Mouse (Mus musculus) forebrain, embryonic 13.5 days (tissue): ENCODE results near the gene Il2rb. TPM values are rescaled to one million over a fixed set of nuclear protein-coding genes. Genes with fewer than 3 reads are reported as not detected.
A peak's percentile ranks its signal among the peaks of the same experiment; 100 is the strongest.

Experiments used
- ATAC-seq: fragments of 200-750 bp; cut with Nextera tagmentation; 2 replicates; pipeline ENCODE4 v1.8.0; 2017
- H3K27ac ChIP-seq: fragments of 300-500 bp; sonication (generic); 2 replicates; pipeline ENCODE4 v1.5.1; 2015; ENCODE audit warnings: inconsistent platforms, mild to moderate bottlenecking, moderate library complexity
- H3K27me3 ChIP-seq: fragments of 300-500 bp; sonication (generic); 2 replicates; pipeline ENCODE4 v1.6.1; 2015; ENCODE audit warnings: mild to moderate bottlenecking, inconsistent platforms
- H3K36me3 ChIP-seq: fragments of 300-500 bp; sonication (generic); 2 replicates; pipeline ENCODE4 v1.6.1; 2015; ENCODE audit warnings: mild to moderate bottlenecking, inconsistent platforms; ENCODE audit not compliant: poor library complexity, severe bottlenecking
- H3K4me1 ChIP-seq: fragments of 300-500 bp; sonication (generic); 2 replicates; pipeline ENCODE4 v1.6.1; 2015; ENCODE audit warnings: inconsistent platforms
- H3K4me2 ChIP-seq: fragments of 300-500 bp; sonication (generic); 2 replicates; pipeline ENCODE4 v1.6.1; 2015; ENCODE audit warnings: inconsistent platforms, mild to moderate bottlenecking, moderate library complexity
- H3K4me3 ChIP-seq: fragments of 300-500 bp; sonication (generic); 2 replicates; pipeline ENCODE4 v1.5.1; 2015; ENCODE audit warnings: mild to moderate bottlenecking, inconsistent platforms
- H3K9ac ChIP-seq: fragments of 300-500 bp; sonication (generic); 2 replicates; pipeline ENCODE4 v1.6.1; 2015; ENCODE audit warnings: mild to moderate bottlenecking, inconsistent platforms
- H3K9me3 ChIP-seq: fragments of 300-500 bp; sonication (generic); replicated peaks from 2 replicates; pipeline ENCODE4 v1.6.1; 2016; ENCODE audit warnings: inconsistent platforms
- WGBS: fragments of 180-500 bp; shearing (Covaris S2); methylation state at CpG from one replicate; pipeline ENCODE4 v1.1.7; 2015; 5-methylcytosine and 5-hydroxymethylcytosine counted together
- polyA plus RNA-seq: library from polyadenylated mRNA; unstranded; fragments of >200 nt; fragmentation: Nextera tagmentation; extraction: Ambion mirVana; gene quantifications from 2 replicates; pipeline ENCODE4 v1.2.1, GENCODE M21; 2015

The Il2rb gene
- polyA plus RNA-seq, 1 experiment from 2014 or later = not detected

DNA sequence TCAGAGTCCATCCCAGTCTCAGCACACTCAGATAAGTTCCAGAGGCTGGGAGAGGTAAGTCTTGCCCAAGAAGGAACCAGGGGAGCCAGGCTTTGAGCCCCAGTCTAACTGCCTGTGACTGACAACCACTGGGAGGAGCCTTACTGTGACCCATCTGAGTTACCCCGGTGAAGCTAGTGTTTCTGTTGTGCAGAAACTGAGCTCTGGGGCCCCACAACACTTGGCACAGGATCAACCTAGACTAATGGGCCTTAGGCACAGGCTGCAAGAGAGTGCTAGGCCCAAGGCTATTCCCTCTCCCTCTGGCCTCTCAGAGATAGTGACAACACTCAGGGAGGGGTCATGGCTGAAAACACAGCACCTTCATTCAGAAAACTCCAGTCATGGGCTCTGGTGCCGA is 43.9 kb downstream of the Il2rb start:
- Histone ChIP-seq H3K4me3 (no peak overlapping the region), H3K4me1 (peaks cover 4% of the 10 kb centered on the region; the same call in 1 of the 2 replicates), H3K27ac (no peak overlapping the region), H3K27me3 (no peaks in the 10 kb centered on the region), H3K9me3 (no peaks in the 10 kb centered on the region), H3K9ac (no peak overlapping the region), H3K36me3 (no peaks in the 10 kb centered on the region), H3K4me2 (no peak overlapping the region)
- ATAC-seq = no peak
- WGBS = 67% methylated on average over 2 of the region's 2 CpGs

- no peaks in the 10 kb centered on the region for H3K36me3 ChIP-seq
- H3K9me3 ChIP-seq = no peaks in the 10 kb centered on the region
- H3K4me3 ChIP-seq = no peak overlapping the region
- no peak for ATAC-seq
- H3K4me2 ChIP-seq = no peak overlapping the region
- no peak overlapping the region for H3K9ac ChIP-seq
- H3K27me3 ChIP-seq = no peaks in the 10 kb centered on the region
- no peak overlapping the region for H3K27ac ChIP-seq
- 93% methylated on average over 6 of the region's 6 CpGs for WGBS
- H3K4me1 ChIP-seq = peaks cover 4% of the 10 kb centered on the region; the same call in 1 of the 2 replicates
These were observed 44.7 kb downstream of the Il2rb start for GRCm38 (mm10) chr15:78450419-78450768.

- Histone ChIP-seq H3K27me3 (no peaks in the 10 kb centered on the region), H3K36me3 (no peaks in the 10 kb centered on the region), H3K9me3 (no peaks in the 10 kb centered on the region), H3K4me2 (no peak overlapping the region), H3K4me3 (no peak overlapping the region), H3K27ac (no peak overlapping the region), H3K9ac (no peak overlapping the region), H3K4me1 (0 out of 2 replicates have a peak, but pooled peaks cover 4% of the 10 kb centered on the region)
- 39% methylated on average over 7 of the region's 7 CpGs for WGBS
- no peak for ATAC-seq
These were observed 45.2 kb downstream of the Il2rb start for GRCm38 (mm10) chr15:78449694-78450418.

DNA sequence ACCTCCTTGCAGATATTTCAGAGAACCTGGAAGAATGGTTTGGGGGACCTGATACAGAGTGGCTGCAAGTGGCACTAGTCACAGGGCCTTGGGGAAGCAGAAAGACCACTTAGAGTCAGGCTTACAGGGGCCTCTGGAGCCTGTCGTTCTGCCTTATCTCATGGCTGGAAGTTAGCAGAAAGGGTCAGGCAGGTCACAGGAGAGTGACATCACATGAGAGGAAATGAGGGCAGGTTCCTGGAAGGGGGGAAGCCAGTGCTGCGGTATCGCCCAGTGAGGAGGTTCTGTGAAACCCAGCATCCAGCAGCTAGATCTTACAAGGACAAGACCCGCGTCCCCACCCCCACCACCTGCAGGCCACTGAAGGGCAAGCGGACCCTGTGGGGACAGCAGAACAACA is 45.9 kb downstream of the Il2rb start:
- Histone ChIP-seq H3K9ac (no peak overlapping the region), H3K4me1 (0 out of 2 replicates have a peak, but pooled peaks cover 4% of the 10 kb centered on the region), H3K36me3 (no peaks in the 10 kb centered on the region), H3K27me3 (no peaks in the 10 kb centered on the region), H3K27ac (no peak overlapping the region), H3K4me3 (no peak overlapping the region), H3K4me2 (no peak overlapping the region), H3K9me3 (no peaks in the 10 kb centered on the region)
- 72% methylated on average over 6 of the region's 6 CpGs for WGBS
- ATAC-seq = no peak

DNA sequence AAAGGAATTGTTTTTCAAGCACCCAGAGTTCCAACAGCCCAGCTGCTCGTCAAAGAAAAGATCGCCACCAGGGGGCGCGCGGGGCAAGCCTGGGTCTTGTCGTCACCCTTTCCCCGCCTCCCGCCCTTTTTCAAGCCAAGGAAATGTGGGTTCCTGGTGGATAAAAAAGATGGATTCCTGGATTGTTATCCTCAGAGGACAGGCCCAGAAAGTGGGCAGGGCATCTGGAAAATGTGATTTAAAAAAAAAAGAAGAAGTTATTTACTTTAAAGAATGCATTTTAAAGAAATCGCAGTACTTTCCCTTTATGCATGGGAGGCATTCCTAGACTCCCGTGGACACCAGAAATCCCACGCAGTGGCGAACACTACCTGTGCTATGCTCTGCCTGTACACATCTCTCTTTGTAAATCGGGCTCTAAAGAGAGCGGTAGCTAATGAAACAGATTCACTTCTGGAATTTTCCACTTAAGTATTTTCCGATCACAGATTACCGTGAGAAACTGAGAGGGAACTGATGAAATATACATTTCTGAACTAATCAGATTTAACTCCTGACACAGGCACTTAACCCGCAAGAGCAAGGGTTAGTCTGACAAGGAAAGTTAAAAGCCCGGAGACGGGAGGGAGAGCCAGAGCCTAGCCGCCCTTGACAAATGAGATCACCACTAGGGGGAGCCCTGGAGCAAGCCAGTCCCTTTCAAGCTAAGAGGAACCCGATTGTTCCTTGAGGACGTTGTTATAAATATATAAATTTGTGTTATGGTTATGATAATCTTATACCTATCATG is 47.1 kb downstream of the Il2rb start:
- H3K27ac ChIP-seq = peak overlapping the region; percentile 44
- peak overlapping the region; percentile 31 for H3K4me3 ChIP-seq
- peak overlapping the region; percentile 59 for H3K4me2 ChIP-seq
- H3K9me3 ChIP-seq = no peaks in the 10 kb centered on the region
- peak; percentile 69 for ATAC-seq
- H3K36me3 ChIP-seq = no peaks in the 10 kb centered on the region
- H3K27me3 ChIP-seq = no peaks in the 10 kb centered on the region
- peak overlapping the region; percentile 45 for H3K9ac ChIP-seq
- H3K4me1 ChIP-seq = 0 out of 2 replicates have a peak, but pooled peaks cover 4% of the 10 kb centered on the region
- WGBS = under 1% methylated on average over 22 of the region's 22 CpGs

DNA sequence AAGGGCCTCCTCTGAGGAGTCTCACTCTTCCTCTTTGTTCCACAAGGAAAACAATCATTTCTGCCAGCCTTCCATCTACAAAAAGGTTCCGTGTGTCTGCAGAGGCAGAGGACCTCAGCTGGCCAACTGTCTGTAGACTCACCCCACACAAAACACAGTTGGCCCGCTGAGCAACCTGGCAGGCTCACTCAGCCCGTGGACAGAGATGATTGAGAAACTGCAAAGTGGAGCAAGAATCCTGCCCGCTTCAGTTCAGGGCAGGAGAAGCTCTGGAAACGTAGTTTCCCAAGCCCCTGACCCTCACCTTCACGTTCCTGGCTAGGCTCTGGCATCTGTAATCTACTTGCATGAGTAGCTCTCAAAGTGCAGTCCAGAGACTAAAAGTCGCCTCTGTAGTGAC is 48.0 kb downstream of the Il2rb start:
- Histone ChIP-seq H3K4me3 (no peak overlapping the region), H3K27ac (no peak overlapping the region), H3K4me1 (0 out of 2 replicates have a peak, but pooled peaks cover 4% of the 10 kb centered on the region), H3K9me3 (no peaks in the 10 kb centered on the region), H3K9ac (peak overlapping the region; percentile 34; the same call in 1 of the 2 replicates), H3K27me3 (no peaks in the 10 kb centered on the region), H3K4me2 (no peak overlapping the region), H3K36me3 (no peaks in the 10 kb centered on the region)
- no peak for ATAC-seq
- 39% methylated on average over 7 of the region's 7 CpGs for WGBS

DNA sequence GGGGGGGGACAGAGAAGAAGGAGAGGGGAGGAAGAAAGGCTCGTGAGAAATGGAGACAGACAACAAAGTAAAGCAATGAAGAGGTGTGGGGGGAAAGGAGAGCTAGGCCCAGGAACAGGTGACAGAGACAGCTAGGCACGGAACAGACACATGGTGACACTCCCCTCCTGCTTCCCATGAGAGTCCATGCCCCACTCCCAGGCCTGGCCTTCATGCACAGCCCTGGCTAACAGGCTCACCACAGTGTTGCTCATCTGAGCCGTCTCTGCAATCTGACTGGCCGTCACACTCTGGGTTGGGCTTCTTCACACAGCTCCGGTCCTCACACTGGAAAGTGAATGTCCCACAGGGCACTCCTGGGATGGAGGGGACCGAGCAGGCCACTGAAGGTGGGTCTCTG is 51.2 kb downstream of the Il2rb start:
- Histone ChIP-seq H3K4me1 (peaks cover 18% of the 10 kb centered on the region; the same call in 1 of the 2 replicates), H3K36me3 (0 out of 2 replicates have a peak, but pooled peaks cover 1% of the 10 kb centered on the region), H3K9ac (no peak overlapping the region; the same call in 1 of the 2 replicates), H3K9me3 (no peaks in the 10 kb centered on the region), H3K27me3 (no peaks in the 10 kb centered on the region), H3K4me2 (no peak overlapping the region), H3K27ac (no peak overlapping the region), H3K4me3 (no peak overlapping the region)
- no peak for ATAC-seq
- WGBS = 65% methylated on average over 6 of the region's 6 CpGs

GRCm38 (mm10) chr15:78442231-78442630 is 52.8 kb downstream of the Il2rb start:
- 91% methylated on average over 19 of the region's 19 CpGs for WGBS
- H3K4me1 ChIP-seq = peaks cover 25% of the 10 kb centered on the region
- H3K4me3 ChIP-seq = no peak overlapping the region
- H3K27ac ChIP-seq = no peak overlapping the region; the same call in 1 of the 2 replicates
- no peaks in the 10 kb centered on the region for H3K27me3 ChIP-seq
- H3K9ac ChIP-seq = no peak overlapping the region
- no peaks in the 10 kb centered on the region for H3K9me3 ChIP-seq
- ATAC-seq = no peak
- no peak overlapping the region for H3K4me2 ChIP-seq
- 0 out of 2 replicates have a peak, but pooled peaks cover 6% of the 10 kb centered on the region for H3K36me3 ChIP-seq

- no peak overlapping the region for H3K27ac ChIP-seq
- no peak overlapping the region for H3K4me3 ChIP-seq
- H3K4me2 ChIP-seq = no peak overlapping the region
- peaks cover 28% of the 10 kb centered on the region for H3K36me3 ChIP-seq
- H3K4me1 ChIP-seq = peaks cover 48% of the 10 kb centered on the region
- H3K27me3 ChIP-seq = no peaks in the 10 kb centered on the region
- ATAC-seq = no peak
- WGBS = 62% methylated on average over 9 of the region's 9 CpGs
- no peaks in the 10 kb centered on the region for H3K9me3 ChIP-seq
- H3K9ac ChIP-seq = no peak overlapping the region
These were observed 56.1 kb downstream of the Il2rb start for GRCm38 (mm10) chr15:78438973-78439372.

GRCm38 (mm10) chr15:78438505-78438904 is 56.6 kb downstream of the Il2rb start:
- H3K9me3 ChIP-seq = no peaks in the 10 kb centered on the region
- no peak overlapping the region for H3K27ac ChIP-seq
- H3K4me2 ChIP-seq = no peak overlapping the region
- ATAC-seq = no peak
- peaks cover 48% of the 10 kb centered on the region for H3K4me1 ChIP-seq
- no peak overlapping the region for H3K4me3 ChIP-seq
- peaks cover 32% of the 10 kb centered on the region for H3K36me3 ChIP-seq
- 52% methylated on average over 8 of the region's 8 CpGs for WGBS
- no peak overlapping the region for H3K9ac ChIP-seq
- H3K27me3 ChIP-seq = no peaks in the 10 kb centered on the region

DNA sequence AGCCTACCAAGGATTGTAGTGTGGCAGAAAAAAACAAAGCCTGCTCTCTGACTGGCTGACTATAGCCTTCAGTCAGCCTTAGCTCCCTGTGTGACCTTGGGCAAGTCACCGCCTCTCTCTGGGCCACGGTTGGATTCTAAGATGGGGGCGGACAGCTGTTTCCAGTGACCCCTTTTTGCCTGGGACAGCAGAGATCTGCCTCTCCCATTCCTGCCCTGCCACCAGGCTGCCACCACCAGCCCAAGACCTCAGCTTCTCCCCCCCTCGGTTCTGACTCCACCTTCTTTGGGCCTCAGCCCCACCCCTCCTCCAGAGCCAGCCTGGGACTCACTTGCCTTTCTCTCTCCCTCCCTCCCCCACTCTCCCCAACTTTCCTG is 57.1 kb downstream of the Il2rb start:
- Histone ChIP-seq H3K9me3 (no peaks in the 10 kb centered on the region), H3K36me3 (peaks cover 37% of the 10 kb centered on the region), H3K4me2 (no peak overlapping the region), H3K27ac (no peak overlapping the region), H3K9ac (no peak overlapping the region), H3K4me1 (peaks cover 48% of the 10 kb centered on the region), H3K4me3 (no peak overlapping the region), H3K27me3 (no peaks in the 10 kb centered on the region)
- ATAC-seq = no peak
- 46% methylated on average over 4 of the region's 4 CpGs for WGBS

DNA sequence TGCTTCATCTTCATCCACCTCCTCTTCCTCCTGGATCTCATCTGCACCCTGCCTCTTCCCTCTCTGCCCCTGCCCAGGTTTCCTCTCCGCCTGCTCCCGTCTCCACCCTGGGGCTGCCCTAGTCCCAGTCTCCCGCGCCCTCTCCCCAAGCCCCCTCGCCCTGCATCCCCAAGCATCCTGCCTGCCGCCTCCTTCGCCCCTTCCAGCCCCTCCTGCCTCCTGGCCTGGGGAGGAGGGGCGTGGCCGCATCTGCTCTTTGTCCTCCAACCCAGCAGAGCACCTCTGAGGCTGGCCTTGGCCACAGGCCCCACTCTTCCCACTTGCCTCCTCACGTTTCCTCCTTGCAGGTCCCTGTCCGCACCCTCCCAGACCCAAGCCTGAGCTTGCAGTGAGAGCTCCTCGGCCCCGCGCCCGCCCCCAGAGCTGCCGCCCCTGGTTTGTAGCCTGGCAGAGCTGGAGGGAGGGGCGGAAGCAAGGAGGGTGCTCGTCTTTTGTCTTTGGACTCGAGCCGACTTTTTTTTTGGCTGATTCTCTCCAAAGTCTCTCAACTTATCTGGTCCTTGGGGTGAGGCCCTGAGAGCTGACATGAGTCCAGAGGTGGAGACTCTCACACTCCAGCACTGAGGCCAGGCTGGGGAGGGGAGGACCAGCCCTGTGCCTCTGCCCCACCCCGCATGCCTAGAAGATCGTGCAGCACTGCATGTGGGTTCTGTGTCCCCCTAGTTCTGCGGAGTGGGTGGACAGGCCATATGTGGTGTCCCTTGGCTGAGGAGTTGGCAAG is 57.6 kb downstream of the Il2rb start:
- H3K4me3 ChIP-seq = peak overlapping the region; percentile 30
- ATAC-seq = peak; percentile 33
- H3K9me3 ChIP-seq = no peaks in the 10 kb centered on the region
- peaks cover 42% of the 10 kb centered on the region for H3K36me3 ChIP-seq
- peak overlapping the region; percentile 65 for H3K4me2 ChIP-seq
- WGBS = 12% methylated on average over 22 of the region's 23 CpGs
- H3K9ac ChIP-seq = peak overlapping the region; percentile 62
- H3K4me1 ChIP-seq = peaks cover 48% of the 10 kb centered on the region
- H3K27ac ChIP-seq = peak overlapping the region; percentile 75
- no peaks in the 10 kb centered on the region for H3K27me3 ChIP-seq
